Mouse (Mus musculus): ENCODE data around the gene Med12l. TPM values are rescaled to one million over a fixed set of nuclear protein-coding genes. Genes with fewer than 3 reads are reported as not detected.

Gene Med12l
- total RNA-seq, 2 experiments from 2014 or later, result 32.4 to 33.0 TPM

DNA sequence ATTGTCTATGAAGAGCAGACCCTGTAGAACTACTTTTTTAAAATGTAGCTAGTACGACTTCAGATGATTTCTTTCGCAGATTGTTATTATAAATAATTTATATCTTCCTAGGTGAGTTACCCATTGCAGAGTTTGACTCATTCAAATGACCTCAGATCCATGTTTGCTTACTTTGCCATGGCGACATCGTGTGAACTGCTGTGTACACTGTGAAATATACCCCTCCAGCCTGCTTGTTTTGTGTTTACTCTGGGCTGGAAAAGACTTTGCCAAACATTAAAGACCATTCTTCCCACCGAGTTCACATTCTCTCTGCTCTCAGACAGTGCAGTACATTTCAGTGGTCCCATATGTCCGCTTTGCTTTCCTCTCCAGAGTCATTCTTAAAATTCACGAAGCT is 310.5 kb downstream of the Med12l start:
- no peak for DNase-seq (ENCODE audit: low spot score in 2 of 2)
- intact Hi-C loops (cut with DNase I), result loop anchor here (5.0 kb wide), 1 partner anchor 139 kb away; no protein-coding TSS in a partner anchor

GRCm38 (mm10) chr3:59321278-59321876 is 315.8 kb downstream of the Med12l start:
- intact Hi-C loops (cut with DNase I), result loop anchor here (10.0 kb wide), 2 partner anchors 733 to 793 kb away; no protein-coding TSS in a partner anchor
- peak; percentile 64 to 74 for DNase-seq (ENCODE audit: low spot score in 2 of 2)

GRCm38 (mm10) chr3:59328526-59328925 is 322.9 kb downstream of the Med12l start:
- no peak for DNase-seq (ENCODE audit: low spot score in 2 of 2)
- intact Hi-C loops (cut with DNase I), result loop anchor here (10.0 kb wide), 2 partner anchors 726 to 786 kb away; no protein-coding TSS in a partner anchor

DNA sequence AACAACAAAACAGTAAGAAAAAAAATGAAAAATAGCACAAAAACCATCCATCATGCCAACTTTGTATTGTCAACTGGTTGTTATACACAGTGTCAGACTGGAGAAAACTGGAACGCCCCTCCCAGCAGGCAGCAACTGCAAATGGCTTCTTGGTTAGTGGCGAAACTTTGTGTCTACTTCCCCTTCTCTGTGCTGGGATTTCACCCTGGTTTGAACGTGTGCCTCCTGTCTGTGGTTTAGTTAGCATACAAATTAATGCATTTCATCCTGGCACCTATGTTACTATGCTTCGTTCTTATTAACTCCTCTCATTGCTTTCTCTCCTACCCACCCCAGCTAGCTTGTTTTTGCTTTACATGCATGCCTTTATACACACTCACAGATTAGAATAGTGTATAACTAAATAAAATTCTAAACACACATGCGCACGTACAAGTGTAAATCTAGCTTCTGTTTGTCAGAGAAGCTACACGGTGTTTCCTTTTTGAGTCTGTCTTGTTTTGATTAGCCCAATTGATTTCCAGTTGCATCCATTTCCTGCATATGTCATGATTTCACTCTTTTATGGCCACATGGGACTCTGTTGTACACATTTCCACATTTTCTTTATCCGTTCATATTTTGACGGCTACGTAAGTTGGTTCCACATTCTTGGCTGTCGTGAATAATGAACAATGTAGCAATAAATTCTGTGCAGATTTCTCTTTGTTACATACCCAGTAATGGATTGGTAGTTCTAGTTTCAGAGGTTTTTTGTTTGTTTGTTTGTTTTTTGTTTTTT is 336.2 kb downstream of the Med12l start:
- intact Hi-C loops (cut with DNase I), result no loop called here
- no peak for DNase-seq (ENCODE audit: low spot score in 2 of 2)

- no peak for DNase-seq (ENCODE audit: low spot score in 2 of 2)
- intact Hi-C loops (cut with DNase I), result no loop called here
These were observed 337.4 kb downstream of the Med12l start for GRCm38 (mm10) chr3:59343026-59343425.

DNA sequence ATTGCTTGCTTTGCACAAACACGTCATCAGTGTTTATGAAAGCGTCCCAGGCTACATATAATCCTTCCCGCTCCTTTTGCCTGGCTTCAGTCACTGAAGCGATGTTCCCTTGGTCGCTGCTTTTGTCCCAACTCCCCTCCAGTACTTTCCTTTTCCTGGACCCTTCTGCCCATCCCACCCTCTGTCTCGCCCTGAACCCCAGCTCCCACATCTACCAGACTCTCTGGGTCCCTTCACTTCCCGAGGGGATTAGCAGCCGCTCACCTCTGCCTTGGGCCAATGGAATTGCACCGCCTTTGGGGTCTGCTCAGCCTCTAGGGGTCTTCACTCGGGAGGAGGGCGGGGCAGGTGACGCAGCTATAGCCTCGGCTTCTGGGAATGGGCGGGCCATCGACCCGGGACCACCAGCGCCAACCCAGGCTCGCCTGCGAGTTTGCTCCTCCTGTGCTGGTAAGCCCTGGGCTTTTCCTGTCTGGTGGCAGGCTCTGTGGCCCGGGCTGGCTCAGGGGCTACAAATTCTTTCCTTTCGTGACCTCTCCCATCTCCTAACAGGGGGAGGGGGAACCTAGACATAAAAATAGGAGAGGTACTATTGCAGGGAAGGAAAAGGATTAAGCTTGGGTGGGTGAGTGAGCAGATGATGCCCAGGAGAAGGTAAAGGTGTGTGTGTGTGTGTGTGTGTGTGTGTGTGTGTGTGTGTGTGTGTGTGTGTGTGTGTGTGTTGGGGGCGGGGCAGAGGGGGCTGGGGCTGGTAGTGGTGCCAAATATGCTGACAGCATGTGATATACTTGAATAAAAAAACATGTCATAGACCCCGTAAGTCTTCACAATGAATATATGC is 338.7 kb downstream of the Med12l start, which contains the start of gene Igsf10:
Gene Igsf10, minus strand, starts transcription at position 330 of the 841 bp plus-strand sequence.
- DNase-seq (ENCODE audit: low spot score in 2 of 2), result peak; percentile 13 to 34
- intact Hi-C loops (cut with DNase I), result no loop called here

- intact Hi-C loops (cut with DNase I), result no loop called here
- no peak for DNase-seq (ENCODE audit: low spot score in 2 of 2)
These were observed 346.1 kb downstream of the Med12l start for GRCm38 (mm10) chr3:59351768-59352167.

DNA sequence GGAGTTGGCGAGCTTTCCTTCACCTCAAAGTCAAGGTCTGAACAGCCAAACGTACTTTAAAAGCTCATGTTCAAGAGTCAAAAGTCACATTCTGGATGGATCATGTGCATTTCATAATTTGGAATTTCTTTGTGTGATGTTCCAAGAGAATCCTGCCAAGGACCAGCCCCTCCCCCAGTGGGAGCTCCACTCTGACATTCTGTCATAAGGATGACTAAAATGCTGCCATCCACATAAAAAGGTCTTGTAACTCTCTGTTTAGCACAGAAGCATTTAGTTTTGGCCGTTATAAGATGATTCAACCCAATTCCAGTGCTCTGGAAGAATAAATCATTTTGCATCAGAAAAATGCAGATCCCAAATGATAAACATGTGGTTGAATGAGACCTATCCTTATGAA is 348.5 kb downstream of the Med12l start:
- DNase-seq (ENCODE audit: low spot score in 2 of 2), result no peak
- intact Hi-C loops (cut with DNase I), result no loop called here

- intact Hi-C loops (cut with DNase I), result no loop called here
- no peak for DNase-seq (ENCODE audit: low spot score in 2 of 2)
These were observed 354.5 kb downstream of the Med12l start for GRCm38 (mm10) chr3:59360102-59360501.

- no peak for DNase-seq (ENCODE audit: low spot score in 2 of 2)
- intact Hi-C loops (cut with DNase I), result no loop called here
These were observed 356.3 kb downstream of the Med12l start for GRCm38 (mm10) chr3:59361895-59362294.

Other genes with a start within 250 kb of the Med12l start
- gene Mindy4b-ps, start 183.5 kb upstream of the Med12l start, total RNA-seq (2021), result 1 to 10 TPM in 1 of 2 experiments, under 1 TPM in 1; 0.80 to 2.7 TPM
- 1 to 10 TPM; 1.0 to 2.2 TPM for gene Clrn1, start 120.5 kb upstream of the Med12l start, total RNA-seq (2021)
- gene Gpr171, start 96.0 kb downstream of the Med12l start, total RNA-seq (2021), result not detected
- gene P2ry14, start 147.8 kb downstream of the Med12l start, total RNA-seq (2021), result 1 to 10 TPM; 1.9 to 2.7 TPM
- not detected for gene Gpr87, start 189.3 kb downstream of the Med12l start, total RNA-seq (2021)
- gene P2ry13, start 205.1 kb downstream of the Med12l start, total RNA-seq (2021), result 10 to 100 TPM; 11.6 to 14.4 TPM

Measured in left cerebral cortex, postnatal 14 days (tissue).